Mouse (Mus musculus): ENCODE results near the gene Vgll4.
"Not testable (repeated sequence)": the region's sequence is repeated elsewhere in the genome, so short reads cannot be mapped to it uniquely, and the experiment has no call there.

DNA sequence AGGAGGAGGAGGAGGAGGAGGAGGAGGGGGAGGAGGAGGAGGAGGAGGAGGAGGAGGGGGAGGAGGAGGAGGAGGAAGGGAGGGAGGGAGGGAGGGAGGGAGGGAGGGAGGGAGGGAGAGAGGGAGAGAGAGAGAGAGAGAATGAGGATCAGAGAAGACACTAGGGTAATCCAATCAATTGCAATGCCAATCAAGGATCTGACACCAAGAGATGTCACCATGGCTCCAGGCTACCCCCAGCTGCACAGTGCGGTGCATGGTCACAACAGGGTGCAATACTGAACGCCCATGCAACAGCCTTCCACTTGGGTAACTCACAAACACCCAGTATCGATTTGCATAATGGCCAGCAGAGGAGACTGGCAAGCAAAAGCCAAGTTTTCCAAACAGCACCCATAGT lies 79.8 kb downstream of the Vgll4 start:
- TF ChIP-seq ELF1 (IDR thresholded peaks at IDR 0.05; ENCODE audit: low read depth, low read length); CTCF (conservative IDR thresholded peaks at IDR 0.05 in 1 of 2, IDR thresholded peaks at IDR 0.05 in 1 of 2; ENCODE audit: low read depth in 2 of 2, low read length in 2 of 2); POLR2AphosphoS2 (IDR thresholded peaks at IDR 0.05; ENCODE audit: low read depth, low read length): not testable (repeated sequence)

Measured in CH12.LX (cell line).